Mouse (Mus musculus): ENCODE data around the gene Camk1. TPM values are rescaled to one million over a fixed set of nuclear protein-coding genes. Genes with fewer than 3 reads are reported as not detected.

Gene Camk1
- 94.8 and 101 TPM in 2 replicates for polyA plus RNA-seq (2014; fragmentation: Nextera tagmentation; extraction: Ambion mirVana)

GRCm38 (mm10) chr6:113343177-113344092 lies at the start of gene Camk1:
Gene Camk1 (minus strand): TSS chr6:113343984.
- Histone ChIP-seq H3K4me1 (replicated peaks; ENCODE audit: control insufficient read depth, insufficient read depth, low read length) (peaks cover 15% of the 10 kb centered on the region; the same call in 1 of the 2 replicates), H3K9me3 (ENCODE audit: control insufficient read depth, low read length) (no peaks in the 10 kb centered on the region), H3K36me3 (ENCODE audit: control insufficient read depth, insufficient read depth, low read length) (peaks cover 20% of the 10 kb centered on the region), H3K27me3 (replicated peaks; ENCODE audit: control insufficient read depth, insufficient read depth, low read length) (no peaks in the 10 kb centered on the region), H3K4me2 (ENCODE audit: low read length) (peak within 1 kb of the TSS; percentile 71), H3K27ac (ENCODE audit: low read depth) (peak within 1 kb of the TSS; percentile 39; the same call in 1 of the 2 replicates), H3K4me3 (ENCODE audit: low read depth, low read length) (peak within 1 kb of the TSS; percentile 61), H3K9ac (ENCODE audit: low read length) (peak within 1 kb of the TSS; percentile 73)
- 11% methylated on average over 32 of the region's 32 CpGs for WGBS
- peak; percentile 78 for ATAC-seq (replicated peaks; ENCODE audit: low FRiP score, low TSS enrichment, low read depth)
- DNase-seq (ENCODE audit: low spot score), result peak; percentile 84

GRCm38 (mm10) chr6:113392387-113393071 lies 48.7 kb upstream of the Camk1 start:
- H3K27ac ChIP-seq (ENCODE audit: low read depth), result no peak overlapping the region
- H3K9ac ChIP-seq (ENCODE audit: low read length), result peak overlapping the region; percentile 48
- ATAC-seq (replicated peaks; ENCODE audit: low FRiP score, low TSS enrichment, low read depth), result peak; percentile 72

GRCm38 (mm10) chr6:113392015-113392386 lies 48.2 kb upstream of the Camk1 start:
- Histone ChIP-seq H3K27ac (ENCODE audit: low read depth) (no peak overlapping the region), H3K9me3 (ENCODE audit: control insufficient read depth, low read length) (0 out of 2 replicates have a peak, but pooled peaks cover 3% of the 10 kb centered on the region), H3K9ac (ENCODE audit: low read length) (peak overlapping the region; percentile 48), H3K4me2 (ENCODE audit: low read length) (peak overlapping the region; percentile 73), H3K4me3 (ENCODE audit: low read depth, low read length) (peak overlapping the region; percentile 41), H3K4me1 (replicated peaks; ENCODE audit: control insufficient read depth, insufficient read depth, low read length) (peaks cover 6% of the 10 kb centered on the region; the same call in 1 of the 2 replicates), H3K36me3 (ENCODE audit: control insufficient read depth, insufficient read depth, low read length) (peaks cover 41% of the 10 kb centered on the region), H3K27me3 (replicated peaks; ENCODE audit: control insufficient read depth, insufficient read depth, low read length) (no peaks in the 10 kb centered on the region)
- no peak for ATAC-seq (replicated peaks; ENCODE audit: low FRiP score, low TSS enrichment, low read depth)
- WGBS, result 25% methylated on average over 10 of the region's 10 CpGs
- DNase-seq (ENCODE audit: low spot score), result no peak

More at GRCm38 (mm10) chr6:113392387-113393071, 48.7 kb upstream of the Camk1 start:
- peak overlapping the region; percentile 41 for H3K4me3 ChIP-seq (ENCODE audit: low read depth, low read length)
- 3% methylated on average over 42 of the region's 51 CpGs for WGBS
- peak overlapping the region; percentile 73 for H3K4me2 ChIP-seq (ENCODE audit: low read length)
- H3K4me1 ChIP-seq (replicated peaks; ENCODE audit: control insufficient read depth, insufficient read depth, low read length), result peaks cover 6% of the 10 kb centered on the region; the same call in 1 of the 2 replicates
- peaks cover 36% of the 10 kb centered on the region for H3K36me3 ChIP-seq (ENCODE audit: control insufficient read depth, insufficient read depth, low read length)
- no peaks in the 10 kb centered on the region for H3K27me3 ChIP-seq (replicated peaks; ENCODE audit: control insufficient read depth, insufficient read depth, low read length)
- H3K9me3 ChIP-seq (ENCODE audit: control insufficient read depth, low read length), result 0 out of 2 replicates have a peak, but pooled peaks cover 3% of the 10 kb centered on the region
- peak; percentile 82 for DNase-seq (ENCODE audit: low spot score)

GRCm38 (mm10) chr6:113390715-113391114 lies 46.9 kb upstream of the Camk1 start:
- H3K4me2 ChIP-seq (ENCODE audit: low read length), result no peak overlapping the region
- ATAC-seq (replicated peaks; ENCODE audit: low FRiP score, low TSS enrichment, low read depth) (no peak), DNase-seq (ENCODE audit: low spot score) (no peak)
- H3K4me3 ChIP-seq (ENCODE audit: low read depth, low read length), result no peak overlapping the region
- H3K4me1 ChIP-seq (replicated peaks; ENCODE audit: control insufficient read depth, insufficient read depth, low read length), result peaks cover 6% of the 10 kb centered on the region; the same call in 1 of the 2 replicates
- 0 out of 2 replicates have a peak, but pooled peaks cover 3% of the 10 kb centered on the region for H3K9me3 ChIP-seq (ENCODE audit: control insufficient read depth, low read length)
- H3K27me3 ChIP-seq (replicated peaks; ENCODE audit: control insufficient read depth, insufficient read depth, low read length), result no peaks in the 10 kb centered on the region
- 85% methylated on average over 3 of the region's 3 CpGs for WGBS
- H3K9ac ChIP-seq (ENCODE audit: low read length), result no peak overlapping the region
- H3K27ac ChIP-seq (ENCODE audit: low read depth), result no peak overlapping the region
- H3K36me3 ChIP-seq (ENCODE audit: control insufficient read depth, insufficient read depth, low read length), result peaks cover 54% of the 10 kb centered on the region

GRCm38 (mm10) chr6:113388960-113389359 lies 45.2 kb upstream of the Camk1 start, which contains the start of gene Ttll3:
Gene Ttll3 (plus strand): TSS chr6:113389260.
- Histone ChIP-seq H3K4me3 (ENCODE audit: low read depth, low read length) (no peak within 1 kb of the TSS), H3K36me3 (ENCODE audit: control insufficient read depth, insufficient read depth, low read length) (peaks cover 68% of the 10 kb centered on the region), H3K9ac (ENCODE audit: low read length) (no peak within 1 kb of the TSS), H3K4me1 (replicated peaks; ENCODE audit: control insufficient read depth, insufficient read depth, low read length) (peaks cover 6% of the 10 kb centered on the region; the same call in 1 of the 2 replicates), H3K27me3 (replicated peaks; ENCODE audit: control insufficient read depth, insufficient read depth, low read length) (no peaks in the 10 kb centered on the region), H3K4me2 (ENCODE audit: low read length) (no peak within 1 kb of the TSS), H3K27ac (ENCODE audit: low read depth) (no peak within 1 kb of the TSS), H3K9me3 (ENCODE audit: control insufficient read depth, low read length) (no peaks in the 10 kb centered on the region)
- ATAC-seq (replicated peaks; ENCODE audit: low FRiP score, low TSS enrichment, low read depth), result no peak
- DNase-seq (ENCODE audit: low spot score), result no peak
- 63% methylated on average over 8 of the region's 8 CpGs for WGBS

- no peaks in the 10 kb centered on the region for H3K27me3 ChIP-seq (replicated peaks; ENCODE audit: control insufficient read depth, insufficient read depth, low read length)
- ATAC-seq (replicated peaks; ENCODE audit: low FRiP score, low TSS enrichment, low read depth) (no peak), DNase-seq (ENCODE audit: low spot score) (no peak)
- no peak overlapping the region for H3K27ac ChIP-seq (ENCODE audit: low read depth)
- H3K4me1 ChIP-seq (replicated peaks; ENCODE audit: control insufficient read depth, insufficient read depth, low read length), result no peaks in the 10 kb centered on the region
- no peaks in the 10 kb centered on the region for H3K9me3 ChIP-seq (ENCODE audit: control insufficient read depth, low read length)
- no peak overlapping the region for H3K4me3 ChIP-seq (ENCODE audit: low read depth, low read length)
- H3K4me2 ChIP-seq (ENCODE audit: low read length), result no peak overlapping the region
- H3K36me3 ChIP-seq (ENCODE audit: control insufficient read depth, insufficient read depth, low read length), result peaks cover 98% of the 10 kb centered on the region
- WGBS, result 28% methylated on average over 3 of the region's 3 CpGs
- H3K9ac ChIP-seq (ENCODE audit: low read length), result no peak overlapping the region
These were observed 42.2 kb upstream of the Camk1 start for GRCm38 (mm10) chr6:113386025-113386424.

GRCm38 (mm10) chr6:113385160-113385714 lies 41.5 kb upstream of the Camk1 start:
- H3K36me3 ChIP-seq (ENCODE audit: control insufficient read depth, insufficient read depth, low read length), result peaks cover 100% of the 10 kb centered on the region
- H3K27ac ChIP-seq (ENCODE audit: low read depth), result 0 out of 2 replicates have a peak overlapping the region, but pooled peaks have one; percentile 41
- WGBS, result 52% methylated on average over 11 of the region's 11 CpGs

GRCm38 (mm10) chr6:113384351-113384927 lies 40.7 kb upstream of the Camk1 start:
- H3K4me1 ChIP-seq (replicated peaks; ENCODE audit: control insufficient read depth, insufficient read depth, low read length), result peaks cover 2% of the 10 kb centered on the region
- H3K4me3 ChIP-seq (ENCODE audit: low read depth, low read length), result no peak overlapping the region
- no peak overlapping the region for H3K27ac ChIP-seq (ENCODE audit: low read depth)
- DNase-seq (ENCODE audit: low spot score) (no peak), ATAC-seq (replicated peaks; ENCODE audit: low FRiP score, low TSS enrichment, low read depth) (no peak)
- 93% methylated on average over 8 of the region's 8 CpGs for WGBS
- no peak overlapping the region for H3K4me2 ChIP-seq (ENCODE audit: low read length)
- no peaks in the 10 kb centered on the region for H3K27me3 ChIP-seq (replicated peaks; ENCODE audit: control insufficient read depth, insufficient read depth, low read length)
- H3K9ac ChIP-seq (ENCODE audit: low read length), result no peak overlapping the region
- peaks cover 92% of the 10 kb centered on the region for H3K36me3 ChIP-seq (ENCODE audit: control insufficient read depth, insufficient read depth, low read length)
- no peaks in the 10 kb centered on the region for H3K9me3 ChIP-seq (ENCODE audit: control insufficient read depth, low read length)

More at GRCm38 (mm10) chr6:113385160-113385714, 41.5 kb upstream of the Camk1 start:
- H3K4me2 ChIP-seq (ENCODE audit: low read length), result no peak overlapping the region
- H3K4me1 ChIP-seq (replicated peaks; ENCODE audit: control insufficient read depth, insufficient read depth, low read length), result no peaks in the 10 kb centered on the region
- H3K9ac ChIP-seq (ENCODE audit: low read length), result no peak overlapping the region
- no peak for ATAC-seq (replicated peaks; ENCODE audit: low FRiP score, low TSS enrichment, low read depth)
- no peak for DNase-seq (ENCODE audit: low spot score)
- no peak overlapping the region for H3K4me3 ChIP-seq (ENCODE audit: low read depth, low read length)
- no peaks in the 10 kb centered on the region for H3K9me3 ChIP-seq (ENCODE audit: control insufficient read depth, low read length)
- no peaks in the 10 kb centered on the region for H3K27me3 ChIP-seq (replicated peaks; ENCODE audit: control insufficient read depth, insufficient read depth, low read length)

All from intestine, embryonic 14.5 days (tissue).